Mouse (Mus musculus): ENCODE measurements around the gene E330017A01Rik.

- TF ChIP-seq CTCF (conservative IDR thresholded peaks at IDR 0.05; ENCODE audit: insufficient read depth, insufficient read length, low read depth, low read length), result no peak
- no peak for TF ChIP-seq POLR2A (IDR thresholded peaks at IDR 0.05; ENCODE audit: low read depth, low read length)
Measured at GRCm38 (mm10) chr16:58673811-58674410, 35.4 kb upstream of the E330017A01Rik start.
